Mouse (Mus musculus) right cerebral cortex, adult 2 months (tissue): Measurements from ENCODE around the gene Coro1b.

Experiments
- DNase-seq, 2 experiments: peaks; one replicate each; pipeline ENCODE4 v3.0.0; 2021 to 2022; ENCODE audit warnings: low spot score in 2 of 2

Coro1b gene

GRCm38 (mm10) chr19:4148491-4148806 lies at the start of gene Coro1b:
Coro1b (plus strand) TSS chr19:4148619.
- DNase-seq: peak; percentile 92 to 95

GRCm38 (mm10) chr19:4099056-4099455 lies 49.4 kb upstream of the Coro1b start:
- DNase-seq: peak; percentile 91 to 94

- peak in 1 of 2 experiments; percentile 64 for DNase-seq
These were observed 48.3 kb upstream of the Coro1b start, which contains the start of gene Pitpnm1 for GRCm38 (mm10) chr19:4099837-4100717. Pitpnm1 (plus strand) TSS chr19:4099998.

- DNase-seq: peak; percentile 71 to 77
These were observed 47.6 kb upstream of the Coro1b start for GRCm38 (mm10) chr19:4100718-4101261.

- DNase-seq: no peak
These were observed 47.0 kb upstream of the Coro1b start for GRCm38 (mm10) chr19:4101466-4101865.

- no peak for DNase-seq
These were observed 46.4 kb upstream of the Coro1b start for GRCm38 (mm10) chr19:4102049-4102448.

GRCm38 (mm10) chr19:4102626-4103025 lies 45.8 kb upstream of the Coro1b start:
- DNase-seq: no peak

- no peak for DNase-seq
These were observed 45.1 kb upstream of the Coro1b start for GRCm38 (mm10) chr19:4103294-4103693.

- DNase-seq: no peak
These were observed 44.6 kb upstream of the Coro1b start for GRCm38 (mm10) chr19:4103792-4104191.

- no peak for DNase-seq
These were observed 43.7 kb upstream of the Coro1b start for GRCm38 (mm10) chr19:4104675-4105194.

- DNase-seq: no peak
These were observed 41.8 kb upstream of the Coro1b start for GRCm38 (mm10) chr19:4106654-4107053.

GRCm38 (mm10) chr19:4108535-4108934 lies 39.9 kb upstream of the Coro1b start:
- no peak for DNase-seq

GRCm38 (mm10) chr19:4112063-4112960 lies 36.1 kb upstream of the Coro1b start:
- DNase-seq: no peak

GRCm38 (mm10) chr19:4113186-4113805 lies 35.1 kb upstream of the Coro1b start:
- DNase-seq: peak; percentile 81 to 86

GRCm38 (mm10) chr19:4113806-4114230 lies 34.6 kb upstream of the Coro1b start:
- DNase-seq: no peak

- DNase-seq: no peak
These were observed 33.9 kb upstream of the Coro1b start for GRCm38 (mm10) chr19:4114551-4114950.

- no peak for DNase-seq
These were observed 33.3 kb upstream of the Coro1b start for GRCm38 (mm10) chr19:4115144-4115543.

GRCm38 (mm10) chr19:4115816-4116215 lies 32.6 kb upstream of the Coro1b start:
- DNase-seq: no peak

- DNase-seq: no peak
These were observed 31.4 kb upstream of the Coro1b start for GRCm38 (mm10) chr19:4117006-4117405.

GRCm38 (mm10) chr19:4118350-4118749 lies 30.1 kb upstream of the Coro1b start:
- no peak for DNase-seq

GRCm38 (mm10) chr19:4119716-4120487 lies 28.5 kb upstream of the Coro1b start:
- no peak for DNase-seq
